Mouse (Mus musculus): ENCODE results near the gene Slbp.

Gene Slbp

GRCm38 (mm10) chr5:33683897-33684652 is 31.7 kb upstream of the Slbp start:
- in situ Hi-C loops (cut with MboI; ENCODE audit: low pct_unique_long_range_greater_than_20kb in 1 of 2, low sequenced_read_pairs in 2 of 2, unreplicated experiment in 1 of 2), result no loop called here

DNA sequence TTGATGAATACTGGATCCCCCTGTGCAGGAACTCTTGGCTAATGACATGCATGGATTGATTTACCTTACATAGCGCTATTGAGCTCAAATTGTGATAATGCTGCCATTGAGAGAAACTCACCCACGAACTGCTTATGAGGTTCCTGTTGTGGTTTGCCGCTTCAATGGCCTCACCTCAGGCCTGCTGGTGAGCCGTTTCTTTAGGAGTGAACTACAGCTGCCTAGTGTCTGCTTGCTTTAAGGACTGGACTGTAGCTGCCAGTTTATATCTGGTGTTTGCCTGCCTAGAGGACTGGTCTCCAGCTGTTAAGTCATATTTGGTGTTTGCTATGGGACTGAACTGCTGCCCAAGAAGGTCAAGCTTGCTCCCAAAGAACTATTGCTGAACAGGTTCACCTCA is 30.6 kb upstream of the Slbp start:
- in situ Hi-C loops (cut with MboI; ENCODE audit: low pct_unique_long_range_greater_than_20kb in 1 of 2, low sequenced_read_pairs in 2 of 2, unreplicated experiment in 1 of 2), result no loop called here

GRCm38 (mm10) chr5:33681611-33682388 is 29.4 kb upstream of the Slbp start:
- in situ Hi-C loops (cut with MboI; ENCODE audit: low pct_unique_long_range_greater_than_20kb in 1 of 2, low sequenced_read_pairs in 2 of 2, unreplicated experiment in 1 of 2), result no loop called here

DNA sequence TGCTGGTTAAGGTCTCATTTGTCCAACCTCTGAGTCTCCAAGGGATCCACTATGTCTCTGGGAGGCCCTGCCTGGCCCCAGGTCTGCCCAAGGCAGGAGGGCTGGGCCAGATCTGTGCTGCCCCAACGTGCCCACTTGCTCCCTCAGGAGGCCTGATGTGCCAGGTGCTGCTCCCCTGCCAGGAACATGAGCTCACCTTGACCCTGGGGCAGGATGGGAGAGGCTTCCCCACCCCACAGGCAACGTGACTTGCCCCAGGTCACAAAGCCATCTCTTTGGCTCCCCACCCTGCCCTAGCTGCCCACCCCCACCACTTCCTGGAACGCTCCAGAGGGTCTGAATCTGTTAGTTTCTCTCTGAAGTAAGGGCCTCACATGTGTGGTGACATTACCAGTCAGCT is 28.7 kb upstream of the Slbp start:
- in situ Hi-C loops (cut with MboI; ENCODE audit: low pct_unique_long_range_greater_than_20kb in 1 of 2, low sequenced_read_pairs in 2 of 2, unreplicated experiment in 1 of 2), result no loop called here

DNA sequence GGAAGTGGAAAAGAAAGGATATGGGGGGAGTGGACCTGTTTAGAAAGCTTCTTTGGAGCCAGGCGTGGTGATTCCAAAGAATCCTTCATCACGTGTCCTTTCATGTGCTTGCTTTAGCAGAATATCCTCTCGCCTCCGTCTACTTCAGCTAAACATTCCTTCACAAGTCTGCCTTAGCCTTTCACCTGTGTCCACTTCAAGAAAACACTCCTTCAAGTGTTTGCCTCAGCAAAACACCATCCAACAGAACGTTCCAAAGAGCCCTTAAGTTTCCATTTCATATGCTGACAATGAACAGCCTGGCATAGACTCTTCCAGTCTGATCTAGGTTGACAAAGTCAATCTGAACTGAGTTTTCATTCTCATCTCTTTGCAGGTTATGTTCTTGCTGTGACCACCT is 25.9 kb upstream of the Slbp start:
- in situ Hi-C loops (cut with MboI; ENCODE audit: low pct_unique_long_range_greater_than_20kb in 1 of 2, low sequenced_read_pairs in 2 of 2, unreplicated experiment in 1 of 2), result loop anchor here in 1 of 2 experiments (5.0 kb wide), 1 partner anchor 64 kb away; no protein-coding TSS in a partner anchor

GRCm38 (mm10) chr5:33675964-33676363 is 23.6 kb upstream of the Slbp start:
- in situ Hi-C loops (cut with MboI; ENCODE audit: low pct_unique_long_range_greater_than_20kb in 1 of 2, low sequenced_read_pairs in 2 of 2, unreplicated experiment in 1 of 2), result loop anchor here in 1 of 2 experiments (5.0 kb wide), 1 partner anchor 66 kb away; no protein-coding TSS in a partner anchor

DNA sequence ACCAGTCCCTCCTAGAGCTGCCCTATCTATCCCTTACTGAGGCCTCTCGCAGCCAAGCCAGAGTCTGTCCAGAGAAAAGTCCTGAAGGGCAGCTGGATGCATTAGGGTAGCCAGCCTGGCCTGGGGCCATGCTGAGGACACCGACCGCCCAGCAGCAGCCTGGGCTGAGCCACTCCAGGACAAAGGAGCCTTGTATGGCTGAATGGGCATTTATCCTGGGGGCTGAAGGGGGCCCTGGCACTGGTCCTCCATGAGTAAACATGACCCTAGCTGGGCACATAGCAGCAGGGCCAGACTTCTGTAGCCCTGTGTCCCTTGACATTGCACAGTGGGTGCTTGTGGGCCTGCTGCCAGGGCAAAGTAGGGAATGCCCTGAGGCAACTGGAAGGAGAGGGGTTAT is 22.1 kb upstream of the Slbp start:
- in situ Hi-C loops (cut with MboI; ENCODE audit: low pct_unique_long_range_greater_than_20kb in 1 of 2, low sequenced_read_pairs in 2 of 2, unreplicated experiment in 1 of 2), result no loop called here

DNA sequence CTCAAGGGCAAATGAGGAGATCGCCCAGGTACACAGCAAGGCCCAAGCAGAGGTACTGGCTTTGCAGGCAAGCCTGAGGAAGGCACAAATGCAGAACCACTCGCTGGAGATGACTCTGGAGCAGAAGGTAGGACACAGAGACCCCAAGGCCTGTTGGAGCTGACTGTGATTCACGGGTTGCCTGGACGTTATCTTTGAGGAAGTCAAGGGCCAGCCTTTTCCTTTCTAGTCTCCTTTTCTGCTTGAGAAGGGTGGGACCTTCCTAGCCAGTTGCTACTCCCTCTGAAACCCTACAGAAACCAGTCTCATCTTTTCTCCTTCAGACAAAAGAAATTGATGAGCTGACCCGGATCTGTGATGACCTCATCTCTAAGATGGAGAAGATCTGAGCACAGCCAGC is 19.3 kb upstream of the Slbp start:
- in situ Hi-C loops (cut with MboI; ENCODE audit: low pct_unique_long_range_greater_than_20kb in 1 of 2, low sequenced_read_pairs in 2 of 2, unreplicated experiment in 1 of 2), result no loop called here

DNA sequence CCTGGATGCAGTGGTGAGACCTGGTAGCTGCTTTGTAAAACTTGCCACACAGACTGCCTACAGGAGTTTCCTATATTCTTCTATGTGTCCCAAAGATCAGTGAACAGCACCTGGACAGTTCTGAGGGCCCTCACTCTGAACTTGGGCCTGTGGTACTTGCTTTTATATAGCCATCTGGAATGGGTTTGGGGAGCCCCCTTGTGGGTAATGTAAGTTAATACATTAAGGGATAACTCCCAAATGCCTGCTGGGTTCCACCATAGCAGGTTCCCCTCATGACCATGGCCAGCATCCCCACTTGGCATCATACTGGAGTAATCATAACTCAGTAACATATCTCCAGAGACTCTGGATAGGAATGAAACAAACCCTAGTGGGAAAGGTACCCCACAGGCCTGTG is 15.8 kb upstream of the Slbp start:
- in situ Hi-C loops (cut with MboI; ENCODE audit: low pct_unique_long_range_greater_than_20kb in 1 of 2, low sequenced_read_pairs in 2 of 2, unreplicated experiment in 1 of 2), result no loop called here

- in situ Hi-C loops (cut with MboI; ENCODE audit: low pct_unique_long_range_greater_than_20kb in 1 of 2, low sequenced_read_pairs in 2 of 2, unreplicated experiment in 1 of 2), result no loop called here
Observed at GRCm38 (mm10) chr5:33658664-33659050, 6.3 kb upstream of the Slbp start.

DNA sequence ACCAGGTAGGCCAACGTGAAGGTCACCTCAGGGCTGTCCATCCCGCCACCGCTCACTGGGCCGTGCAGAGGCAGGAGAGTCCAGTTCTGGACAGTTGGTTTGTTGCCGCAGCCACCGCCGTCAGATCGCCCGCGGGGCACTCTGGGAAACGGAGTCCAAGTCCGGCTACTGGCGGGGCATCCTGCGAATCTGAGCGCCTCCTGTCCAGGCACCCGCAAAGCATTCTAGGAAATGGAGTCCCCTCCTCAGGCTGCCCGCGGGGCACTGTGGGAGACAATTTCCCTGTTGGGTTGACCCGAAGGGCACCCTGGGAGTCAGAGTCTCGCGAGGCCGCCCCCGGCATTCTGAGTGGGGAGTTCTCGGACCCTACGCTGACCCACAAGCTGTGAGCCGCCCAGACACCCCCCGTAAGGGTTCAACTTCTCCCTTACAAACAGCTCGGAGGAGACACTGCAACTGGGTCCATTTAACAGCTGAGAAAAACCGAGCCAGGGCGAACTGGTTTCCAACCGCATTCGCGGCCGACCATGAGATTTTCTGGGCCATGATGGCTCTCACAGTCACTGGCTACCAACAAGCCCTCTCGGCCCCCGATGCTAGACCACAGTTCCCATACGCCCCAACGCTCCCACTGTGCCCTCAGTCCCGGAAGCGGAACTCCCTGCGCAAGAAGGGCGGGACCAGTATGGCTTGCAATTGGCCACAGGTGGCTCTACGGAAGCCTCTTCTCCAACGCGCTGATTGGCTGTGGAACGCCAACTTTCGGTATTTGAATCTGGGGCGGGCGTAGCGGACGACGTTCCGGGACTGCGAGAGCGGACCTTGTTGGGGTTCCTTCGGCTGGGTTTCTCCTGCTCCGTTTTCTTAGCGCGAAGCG is 5.7 kb upstream of the Slbp start, which contains the start of the genes Tacc3 and Tmem129:
TSS of gene Tacc3 (plus strand) at position 342 of the 877 bp plus-strand sequence.
TSS of gene Tmem129 (minus strand) at position 630 of the 877 bp plus-strand sequence.
- in situ Hi-C loops (cut with MboI; ENCODE audit: low pct_unique_long_range_greater_than_20kb in 1 of 2, low sequenced_read_pairs in 2 of 2, unreplicated experiment in 1 of 2), result no loop called here

DNA sequence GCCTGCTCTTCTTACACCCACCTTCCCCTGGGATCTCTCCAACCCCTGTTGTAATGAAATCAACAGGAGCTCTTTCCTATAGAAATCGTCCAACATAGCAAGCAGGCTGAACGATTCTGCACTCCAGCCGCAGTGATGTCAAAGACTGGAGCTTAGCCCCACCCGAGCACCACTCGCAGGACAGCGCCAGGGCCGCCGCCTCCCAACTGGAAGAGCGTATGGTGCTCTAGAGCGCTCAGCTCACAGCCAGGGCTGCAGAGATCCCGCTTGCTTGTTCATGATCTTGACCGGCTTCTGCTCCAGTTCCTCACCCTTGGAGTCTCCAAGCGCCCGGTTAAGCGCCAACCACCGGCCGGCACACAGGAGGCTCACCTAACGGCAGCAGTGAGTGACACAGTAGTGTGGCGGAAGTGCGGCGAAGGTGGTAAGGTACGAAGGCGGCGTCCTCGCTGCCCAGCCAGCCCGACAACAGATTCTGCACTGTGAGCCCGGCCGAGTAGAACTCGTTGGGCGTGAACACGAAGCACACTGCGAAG is 4.9 kb upstream of the Slbp start:
- in situ Hi-C loops (cut with MboI; ENCODE audit: low pct_unique_long_range_greater_than_20kb in 1 of 2, low sequenced_read_pairs in 2 of 2, unreplicated experiment in 1 of 2), result no loop called here

GRCm38 (mm10) chr5:33656739-33657138 is 4.4 kb upstream of the Slbp start:
- in situ Hi-C loops (cut with MboI; ENCODE audit: low pct_unique_long_range_greater_than_20kb in 1 of 2, low sequenced_read_pairs in 2 of 2, unreplicated experiment in 1 of 2), result no loop called here

DNA sequence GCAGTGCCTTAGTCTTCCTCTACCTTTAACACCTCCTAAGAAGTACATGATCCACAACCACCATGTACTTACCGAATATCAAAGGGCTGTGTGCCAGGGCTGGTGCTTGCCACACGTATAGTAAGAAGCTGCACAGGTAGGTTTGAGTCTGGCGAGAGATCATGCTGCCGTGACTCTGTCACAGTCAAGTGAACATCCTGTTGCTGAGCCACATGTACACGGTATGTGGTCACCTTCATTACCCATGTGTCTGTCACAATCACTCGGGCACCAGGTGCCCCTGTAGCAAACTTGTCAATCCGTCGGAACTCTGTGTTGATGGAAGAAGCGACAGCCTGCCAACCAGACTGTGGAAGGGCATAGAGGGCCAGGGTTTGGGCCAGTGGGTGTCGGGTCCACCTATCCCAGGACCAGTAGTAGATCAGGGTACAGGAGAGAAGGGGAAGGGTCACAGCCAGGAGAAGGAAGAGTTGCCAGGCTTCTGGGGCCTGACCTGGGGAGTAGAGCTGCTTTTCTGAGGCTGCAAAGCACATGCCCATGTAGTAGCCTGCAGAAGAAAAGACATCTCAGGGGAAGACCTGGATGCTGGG is 3.0 kb upstream of the Slbp start:
- in situ Hi-C loops (cut with MboI; ENCODE audit: low pct_unique_long_range_greater_than_20kb in 1 of 2, low sequenced_read_pairs in 2 of 2, unreplicated experiment in 1 of 2), result no loop called here

DNA sequence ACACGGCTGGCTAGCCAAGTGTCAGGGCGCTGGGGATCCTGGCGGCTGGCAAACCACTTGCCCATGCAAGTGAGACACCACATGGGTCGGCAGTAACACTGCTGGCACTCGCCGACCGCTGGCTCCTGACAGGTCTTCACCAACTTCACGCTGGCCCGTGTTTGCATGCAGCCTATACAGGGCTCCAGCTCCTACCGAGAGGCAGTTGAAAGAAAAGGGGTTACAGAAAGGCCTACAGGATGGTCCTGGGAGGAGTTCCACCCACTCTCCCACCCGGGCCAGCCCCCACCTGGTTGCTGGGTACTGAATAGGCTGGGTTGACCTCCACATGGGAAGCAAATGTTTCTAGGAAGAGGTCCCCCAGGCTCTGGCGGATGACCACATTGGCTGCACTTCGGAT is 2.0 kb upstream of the Slbp start:
- in situ Hi-C loops (cut with MboI; ENCODE audit: low pct_unique_long_range_greater_than_20kb in 1 of 2, low sequenced_read_pairs in 2 of 2, unreplicated experiment in 1 of 2), result no loop called here

GRCm38 (mm10) chr5:33652783-33653173 is 404 bp upstream of the Slbp start:
- in situ Hi-C loops (cut with MboI; ENCODE audit: low pct_unique_long_range_greater_than_20kb in 1 of 2, low sequenced_read_pairs in 2 of 2, unreplicated experiment in 1 of 2), result no loop called here

GRCm38 (mm10) chr5:33651541-33651920 is 843 bp downstream of the Slbp start:
- in situ Hi-C loops (cut with MboI; ENCODE audit: low pct_unique_long_range_greater_than_20kb in 1 of 2, low sequenced_read_pairs in 2 of 2, unreplicated experiment in 1 of 2), result no loop called here

DNA sequence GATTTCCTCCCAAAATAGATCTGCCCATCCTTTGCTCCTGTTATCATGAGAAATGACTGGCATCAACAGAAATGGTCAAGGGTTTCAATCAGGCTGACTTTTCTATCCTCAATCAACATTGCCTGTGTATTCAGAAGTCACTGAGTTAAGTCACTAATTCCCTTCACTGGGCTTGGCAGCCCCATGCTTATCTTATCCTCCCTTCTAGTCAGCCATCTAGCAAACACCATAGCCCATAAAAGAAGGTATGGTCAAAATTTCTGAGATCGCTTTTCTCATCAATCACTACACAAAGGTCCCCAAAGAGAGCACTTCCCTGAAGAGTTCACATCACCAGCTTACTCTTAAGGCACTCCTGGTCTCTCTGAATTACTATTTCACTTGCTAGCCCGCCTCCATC is 1.4 kb downstream of the Slbp start:
- in situ Hi-C loops (cut with MboI; ENCODE audit: low pct_unique_long_range_greater_than_20kb in 1 of 2, low sequenced_read_pairs in 2 of 2, unreplicated experiment in 1 of 2), result no loop called here
